Mouse (Mus musculus): Measurements from ENCODE around the gene Eif2b2. TPM values are rescaled to one million over a fixed set of nuclear protein-coding genes. Genes with fewer than 3 reads are reported as not detected.

The Eif2b2 gene
- polyA plus RNA-seq, 1 experiment from 2014 or later: 83.3 TPM

Small RNA genes lying within 50 kb of the gene (microRNA-seq; reads per million reads assigned to microRNA genes)
- gene Mir6938: not detected

Other genes with a start within 250 kb of the Eif2b2 start
- gene Fcf1, start 248.6 kb upstream of the Eif2b2 start, polyA plus RNA-seq (2016; fragmentation: Nextera tagmentation; extraction: Ambion mirVana): 158 and 162 TPM in 2 replicates
- gene Arel1, start 248.6 kb upstream of the Eif2b2 start, polyA plus RNA-seq (2016; fragmentation: Nextera tagmentation; extraction: Ambion mirVana): 17.8 and 18.9 TPM in 2 replicates
- gene Ylpm1, start 223.2 kb upstream of the Eif2b2 start, polyA plus RNA-seq (2016; fragmentation: Nextera tagmentation; extraction: Ambion mirVana): 37.4 and 40.0 TPM in 2 replicates
- gene Prox2, start 108.7 kb upstream of the Eif2b2 start, polyA plus RNA-seq (2016; fragmentation: Nextera tagmentation; extraction: Ambion mirVana): 3.0 and 4.2 TPM in 2 replicates
- 113 and 115 TPM in 2 replicates for gene Dlst, start 108.6 kb upstream of the Eif2b2 start, polyA plus RNA-seq (2016; fragmentation: Nextera tagmentation; extraction: Ambion mirVana)
- 0.46 and 0.56 TPM in 2 replicates for gene Rps6kl1, start 68.2 kb upstream of the Eif2b2 start, polyA plus RNA-seq (2016; fragmentation: Nextera tagmentation; extraction: Ambion mirVana)
- gene Pgf, start 41.7 kb upstream of the Eif2b2 start, polyA plus RNA-seq (2016; fragmentation: Nextera tagmentation; extraction: Ambion mirVana): 17.0 and 17.8 TPM in 2 replicates
- 10.9 and 11.1 TPM in 2 replicates for gene Mlh3, start 51.1 kb downstream of the Eif2b2 start, polyA plus RNA-seq (2016; fragmentation: Nextera tagmentation; extraction: Ambion mirVana)
- 58.6 and 62.8 TPM in 2 replicates for gene Acyp1, start 69.0 kb downstream of the Eif2b2 start, polyA plus RNA-seq (2016; fragmentation: Nextera tagmentation; extraction: Ambion mirVana)
- 0.97 and 1.1 TPM in 2 replicates for gene Zc2hc1c, start 69.1 kb downstream of the Eif2b2 start, polyA plus RNA-seq (2016; fragmentation: Nextera tagmentation; extraction: Ambion mirVana)
- gene Nek9, start 119.9 kb downstream of the Eif2b2 start, polyA plus RNA-seq (2016; fragmentation: Nextera tagmentation; extraction: Ambion mirVana): 31.1 and 39.1 TPM in 2 replicates
- 264 and 268 TPM in 2 replicates for gene Tmed10, start 155.4 kb downstream of the Eif2b2 start, polyA plus RNA-seq (2016; fragmentation: Nextera tagmentation; extraction: Ambion mirVana)

All from limb, embryonic 12.5 days (tissue).